Mouse (Mus musculus) frontal cortex, postnatal 14 days (tissue): ENCODE data around the gene Gm17361.
"Not testable (repeated sequence)": the region's sequence is repeated elsewhere in the genome, so short reads cannot be mapped to it uniquely, and the experiment has no call there.

Source experiments
- DNase-seq, 2 experiments: peaks; one replicate each; pipeline ENCODE4 v3.0.0; 2022; ENCODE audit warnings: low spot score in 2 of 2

The Gm17361 gene

GRCm38 (mm10) chrX:125003863-125004262 is at the start of gene Gm17361:
Gm17361 (plus strand) TSS chrX:125004163.
- not testable (repeated sequence) for DNase-seq
